Mouse (Mus musculus) olfactory bulb, adult 2 months (tissue): ENCODE results near the gene Mag.

Experiments used
- CTCF ChIP-seq: fragments of 200-500 bp; IDR thresholded peaks from 2 replicates; pipeline ENCODE4 v1.5.1; 2012; ENCODE audit warnings: low read depth, mild to moderate bottlenecking, low read length, moderate library complexity; ENCODE audit not compliant: insufficient read depth
- POLR2A ChIP-seq: fragments of 200-500 bp; IDR thresholded peaks from 2 replicates; pipeline ENCODE4 v1.6.1; 2012; ENCODE audit warnings: mild to moderate bottlenecking, low read depth, low read length, moderate library complexity; ENCODE audit not compliant: insufficient read depth

DNA sequence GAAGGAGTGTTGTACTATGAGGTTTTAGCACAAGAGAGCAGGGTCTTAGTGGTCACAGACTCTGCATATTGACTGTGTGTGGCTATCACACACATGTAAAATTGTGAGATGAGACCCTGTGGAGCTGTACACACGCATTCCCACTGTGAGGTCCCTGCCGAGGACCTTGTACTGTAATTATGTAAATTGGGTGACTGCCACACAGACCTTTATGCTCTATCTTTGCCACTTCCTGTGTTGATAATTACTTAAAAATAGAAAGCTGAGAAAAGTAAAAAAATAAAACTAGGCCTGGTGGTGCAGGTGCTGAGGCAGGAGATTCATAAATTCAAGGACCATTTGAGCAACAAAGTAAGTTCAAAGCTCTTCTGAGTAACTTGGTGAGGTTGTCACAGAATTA is 24.0 kb downstream of the Mag start:
- TF ChIP-seq CTCF, result no peak
- TF ChIP-seq POLR2A, result no peak
